Mouse (Mus musculus) limb, embryonic 14.5 days (tissue): ENCODE results near the gene Pcsk6. TPM values are rescaled to one million over a fixed set of nuclear protein-coding genes. Genes with fewer than 3 reads are reported as not detected.

ENCODE experiments used
- ATAC-seq: fragments of 200-750 bp; cut with Nextera tagmentation; 2 replicates; pipeline ENCODE4 v1.8.0; 2017; ENCODE audit warnings: low read depth, moderate number of reproducible peaks, moderate TSS enrichment; ENCODE audit not compliant: low FRiP score
- DNase-seq: peaks from one replicate; pipeline ENCODE4 v3.0.0-alpha.2; 2015; ENCODE audit warnings: low spot score
- H3K27ac ChIP-seq: fragments of 300-500 bp; sonication (generic); replicated peaks from 2 replicates; pipeline ENCODE4 v1.5.1; 2014; ENCODE audit warnings: low read depth, mild to moderate bottlenecking, low read length, moderate library complexity, mixed read lengths
- H3K27me3 ChIP-seq: fragments of 300-500 bp; sonication (generic); 2 replicates; pipeline ENCODE4 v1.6.1; 2014; ENCODE audit warnings: low read length, mixed read lengths; ENCODE audit not compliant: control insufficient read depth, insufficient read depth
- H3K36me3 ChIP-seq: fragments of 300-500 bp; sonication (generic); 2 replicates; pipeline ENCODE4 v1.6.1; 2014; ENCODE audit warnings: mild to moderate bottlenecking, low read length, moderate library complexity, mixed read lengths; ENCODE audit not compliant: control insufficient read depth, insufficient read depth
- H3K4me1 ChIP-seq: fragments of 300-500 bp; sonication (generic); 2 replicates; pipeline ENCODE4 v1.6.1; 2014; ENCODE audit warnings: antibody characterized with exemption, low read length, mixed read lengths; ENCODE audit not compliant: control insufficient read depth, insufficient read depth
- H3K4me2 ChIP-seq: fragments of 300-500 bp; sonication (generic); replicated peaks from 2 replicates; pipeline ENCODE4 v1.6.1; 2014; ENCODE audit warnings: low read depth, mild to moderate bottlenecking, low read length, moderate library complexity; ENCODE audit not compliant: severe bottlenecking
- H3K4me3 ChIP-seq: fragments of 300-500 bp; sonication (generic); replicated peaks from 2 replicates; pipeline ENCODE4 v1.5.1; 2014; ENCODE audit warnings: low read length
- H3K9ac ChIP-seq: fragments of 300-500 bp; sonication (generic); 2 replicates; pipeline ENCODE4 v1.6.1; 2014; ENCODE audit warnings: mild to moderate bottlenecking, low read depth, low read length, moderate library complexity; ENCODE audit not compliant: severe bottlenecking
- H3K9me3 ChIP-seq: fragments of 300-500 bp; sonication (generic); 2 replicates; pipeline ENCODE4 v1.6.1; 2016; ENCODE audit warnings: low read length; ENCODE audit not compliant: control insufficient read depth
- POLR2A ChIP-seq: fragments of 200-500 bp; IDR thresholded peaks from 2 replicates; pipeline ENCODE4 v1.8.0; 2012; ENCODE audit warnings: inconsistent platforms, mild to moderate bottlenecking, moderate library complexity, borderline replicate concordance; ENCODE audit not compliant: insufficient read depth, insufficient read length; ENCODE audit errors: extremely low read depth
- WGBS: fragments of 180-500 bp; shearing (Covaris S2); extraction: QIAGEN DNeasy Blood & Tissue Kit; methylation state at CpG from one replicate; pipeline ENCODE4 v1.1.7; 2014; 5-methylcytosine and 5-hydroxymethylcytosine counted together
- polyA plus RNA-seq, 2 experiments: library from polyadenylated mRNA; depleted of rRNA in 1 of 2; stranded (reverse) in 1 of 2; unstranded in 1 of 2; fragments of >200 nt; fragmentation: Nextera tagmentation in 1 of 2; extraction: Ambion mirVana in 1 of 2; gene quantifications; 2 replicates each; pipeline versions ENCODE4 v1.2.1 to v1.2.3; 2012 to 2014

Pcsk6 gene
- polyA plus RNA-seq, 2 experiments: 15.2 to 34.1 TPM

GRCm38 (mm10) chr7:66027747-66028146, 166.2 kb downstream of the Pcsk6 start:
- no peak for DNase-seq
- Histone ChIP-seq H3K4me3 (no peak overlapping the region), H3K27me3 (no peaks in the 10 kb centered on the region; the same call in 1 of the 2 replicates), H3K4me1 (0 out of 2 replicates have a peak, but pooled peaks cover 7% of the 10 kb centered on the region), H3K9ac (no peak overlapping the region), H3K27ac (no peak overlapping the region), H3K36me3 (no peaks in the 10 kb centered on the region), H3K9me3 (no peaks in the 10 kb centered on the region), H3K4me2 (no peak overlapping the region)
- TF ChIP-seq POLR2A: no peak
- no peak for ATAC-seq
- WGBS: 77% methylated on average over 2 of the region's 2 CpGs

- Histone ChIP-seq H3K36me3 (no peaks in the 10 kb centered on the region), H3K9ac (no peak overlapping the region), H3K4me2 (no peak overlapping the region), H3K27me3 (no peaks in the 10 kb centered on the region; the same call in 1 of the 2 replicates), H3K9me3 (no peaks in the 10 kb centered on the region), H3K27ac (no peak overlapping the region), H3K4me1 (0 out of 2 replicates have a peak, but pooled peaks cover 7% of the 10 kb centered on the region), H3K4me3 (no peak overlapping the region)
- DNase-seq (no peak), ATAC-seq (no peak)
- WGBS: 24% methylated on average over 6 of the region's 6 CpGs
- TF ChIP-seq POLR2A: no peak
Measured at GRCm38 (mm10) chr7:66028766-66029512, 167.4 kb downstream of the Pcsk6 start.

- no peak overlapping the region for H3K9ac ChIP-seq
- ATAC-seq (no peak), DNase-seq (no peak)
- no peak overlapping the region for H3K4me3 ChIP-seq
- no peak overlapping the region for H3K27ac ChIP-seq
- 56% methylated on average over 8 of the region's 8 CpGs for WGBS
- peaks cover 4% of the 10 kb centered on the region; the same call in 1 of the 2 replicates for H3K27me3 ChIP-seq
- peaks cover 28% of the 10 kb centered on the region for H3K4me1 ChIP-seq
- H3K36me3 ChIP-seq: no peaks in the 10 kb centered on the region
- TF ChIP-seq POLR2A: no peak
- no peaks in the 10 kb centered on the region for H3K9me3 ChIP-seq
- no peak overlapping the region for H3K4me2 ChIP-seq
Measured at GRCm38 (mm10) chr7:66036809-66037208, 175.3 kb downstream of the Pcsk6 start.

- ATAC-seq (no peak), DNase-seq (no peak)
- Histone ChIP-seq H3K4me3 (no peak overlapping the region), H3K4me1 (peaks cover 28% of the 10 kb centered on the region), H3K27me3 (peaks cover 4% of the 10 kb centered on the region; the same call in 1 of the 2 replicates), H3K27ac (no peak overlapping the region), H3K9me3 (no peaks in the 10 kb centered on the region), H3K36me3 (no peaks in the 10 kb centered on the region), H3K4me2 (no peak overlapping the region), H3K9ac (no peak overlapping the region)
- 25% methylated on average over 3 of the region's 3 CpGs for WGBS
- TF ChIP-seq POLR2A: no peak
Measured at GRCm38 (mm10) chr7:66038261-66038660, 176.7 kb downstream of the Pcsk6 start.

- Histone ChIP-seq H3K27me3 (peaks cover 4% of the 10 kb centered on the region; the same call in 1 of the 2 replicates), H3K27ac (no peak overlapping the region)
- 30% methylated on average over 11 of the region's 11 CpGs for WGBS
Measured at GRCm38 (mm10) chr7:66038730-66039129, 177.2 kb downstream of the Pcsk6 start.

More at GRCm38 (mm10) chr7:66038730-66039129, 177.2 kb downstream of the Pcsk6 start:
- no peak for TF ChIP-seq POLR2A
- Histone ChIP-seq H3K9ac (no peak overlapping the region), H3K9me3 (no peaks in the 10 kb centered on the region), H3K4me3 (no peak overlapping the region), H3K4me1 (peaks cover 28% of the 10 kb centered on the region), H3K4me2 (peak overlapping the region; percentile 46), H3K36me3 (no peaks in the 10 kb centered on the region)
- ATAC-seq: no peak
- DNase-seq: no peak
